Mouse (Mus musculus) limb, embryonic 14.5 days (tissue): ENCODE data around the gene Rpl26. TPM values are rescaled to one million over a fixed set of nuclear protein-coding genes. Genes with fewer than 3 reads are reported as not detected.
A peak's percentile ranks its signal among the peaks of the same experiment; 100 is the strongest.

ENCODE experiments used
- ATAC-seq: fragments of 200-750 bp; cut with Nextera tagmentation; 2 replicates; pipeline ENCODE4 v1.8.0; 2017; ENCODE audit warnings: low read depth, moderate number of reproducible peaks, moderate TSS enrichment; ENCODE audit not compliant: low FRiP score
- DNase-seq: peaks from one replicate; pipeline ENCODE4 v3.0.0-alpha.2; 2015; ENCODE audit warnings: low spot score
- H3K27ac ChIP-seq: fragments of 300-500 bp; sonication (generic); replicated peaks from 2 replicates; pipeline ENCODE4 v1.5.1; 2014; ENCODE audit warnings: low read depth, mild to moderate bottlenecking, low read length, moderate library complexity, mixed read lengths
- H3K27me3 ChIP-seq: fragments of 300-500 bp; sonication (generic); 2 replicates; pipeline ENCODE4 v1.6.1; 2014; ENCODE audit warnings: low read length, mixed read lengths; ENCODE audit not compliant: control insufficient read depth, insufficient read depth
- H3K36me3 ChIP-seq: fragments of 300-500 bp; sonication (generic); 2 replicates; pipeline ENCODE4 v1.6.1; 2014; ENCODE audit warnings: mild to moderate bottlenecking, low read length, moderate library complexity, mixed read lengths; ENCODE audit not compliant: control insufficient read depth, insufficient read depth
- H3K4me1 ChIP-seq: fragments of 300-500 bp; sonication (generic); 2 replicates; pipeline ENCODE4 v1.6.1; 2014; ENCODE audit warnings: antibody characterized with exemption, low read length, mixed read lengths; ENCODE audit not compliant: control insufficient read depth, insufficient read depth
- H3K4me2 ChIP-seq: fragments of 300-500 bp; sonication (generic); replicated peaks from 2 replicates; pipeline ENCODE4 v1.6.1; 2014; ENCODE audit warnings: low read depth, mild to moderate bottlenecking, low read length, moderate library complexity; ENCODE audit not compliant: severe bottlenecking
- H3K4me3 ChIP-seq: fragments of 300-500 bp; sonication (generic); replicated peaks from 2 replicates; pipeline ENCODE4 v1.5.1; 2014; ENCODE audit warnings: low read length
- H3K9ac ChIP-seq: fragments of 300-500 bp; sonication (generic); 2 replicates; pipeline ENCODE4 v1.6.1; 2014; ENCODE audit warnings: mild to moderate bottlenecking, low read depth, low read length, moderate library complexity; ENCODE audit not compliant: severe bottlenecking
- H3K9me3 ChIP-seq: fragments of 300-500 bp; sonication (generic); 2 replicates; pipeline ENCODE4 v1.6.1; 2016; ENCODE audit warnings: low read length; ENCODE audit not compliant: control insufficient read depth
- POLR2A ChIP-seq: fragments of 200-500 bp; IDR thresholded peaks from 2 replicates; pipeline ENCODE4 v1.8.0; 2012; ENCODE audit warnings: inconsistent platforms, mild to moderate bottlenecking, moderate library complexity, borderline replicate concordance; ENCODE audit not compliant: insufficient read depth, insufficient read length; ENCODE audit errors: extremely low read depth
- WGBS: fragments of 180-500 bp; shearing (Covaris S2); extraction: QIAGEN DNeasy Blood & Tissue Kit; methylation state at CpG from one replicate; pipeline ENCODE4 v1.1.7; 2014; 5-methylcytosine and 5-hydroxymethylcytosine counted together
- polyA plus RNA-seq, 2 experiments: library from polyadenylated mRNA; depleted of rRNA in 1 of 2; stranded (reverse) in 1 of 2; unstranded in 1 of 2; fragments of >200 nt; fragmentation: Nextera tagmentation in 1 of 2; extraction: Ambion mirVana in 1 of 2; gene quantifications; 2 replicates each; pipeline versions ENCODE4 v1.2.1 to v1.2.3; 2012 to 2014

Rpl26 gene
- polyA plus RNA-seq, 2 experiments = 1,230 to 3,506 TPM

- H3K9ac ChIP-seq = peak overlapping the region; percentile 61
- H3K27me3 ChIP-seq = no peaks in the 10 kb centered on the region
- TF ChIP-seq POLR2A = no peak
- ATAC-seq (no peak), DNase-seq (no peak)
- peak overlapping the region; percentile 80 for H3K4me2 ChIP-seq
- peaks cover 20% of the 10 kb centered on the region for H3K4me1 ChIP-seq
- peak overlapping the region; percentile 93 for H3K4me3 ChIP-seq
- H3K36me3 ChIP-seq = no peaks in the 10 kb centered on the region
- 38% methylated on average over 14 of the region's 14 CpGs for WGBS
- H3K27ac ChIP-seq = peak overlapping the region; percentile 62
- no peaks in the 10 kb centered on the region for H3K9me3 ChIP-seq
Observed at GRCm38 (mm10) chr11:68853611-68854401, 47.6 kb upstream of the Rpl26 start.

DNA sequence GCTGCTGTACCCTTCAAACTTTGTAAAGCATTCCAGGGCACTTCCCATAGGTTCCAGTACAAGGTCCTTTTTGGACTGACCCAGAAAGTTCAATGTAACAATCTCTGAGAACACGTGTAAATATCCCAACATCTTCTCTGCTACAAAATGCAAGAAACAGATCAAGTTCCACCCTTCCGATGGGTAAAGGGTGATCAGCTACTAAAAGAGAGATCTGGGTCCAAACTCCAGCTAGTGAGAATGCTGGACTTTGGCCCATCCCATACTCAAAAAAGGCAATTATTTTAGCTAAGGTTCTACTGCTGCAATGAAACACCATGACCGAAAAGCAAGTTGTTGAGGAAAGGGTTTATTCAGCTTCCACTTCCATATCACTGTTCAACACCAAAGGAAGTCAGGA is 46.8 kb upstream of the Rpl26 start:
- no peaks in the 10 kb centered on the region for H3K9me3 ChIP-seq

GRCm38 (mm10) chr11:68857329-68857728 is 44.1 kb upstream of the Rpl26 start:
- DNase-seq (no peak), ATAC-seq (no peak)
- H3K9ac ChIP-seq = no peak overlapping the region
- no peaks in the 10 kb centered on the region for H3K27me3 ChIP-seq
- no peaks in the 10 kb centered on the region for H3K36me3 ChIP-seq
- H3K9me3 ChIP-seq = no peaks in the 10 kb centered on the region
- H3K4me2 ChIP-seq = no peak overlapping the region
- TF ChIP-seq POLR2A = no peak
- no peak overlapping the region for H3K4me3 ChIP-seq
- WGBS = 85% methylated on average over 3 of the region's 3 CpGs
- H3K27ac ChIP-seq = no peak overlapping the region
- H3K4me1 ChIP-seq = peaks cover 8% of the 10 kb centered on the region; the same call in 1 of the 2 replicates

More for the DNA sequence above, 46.8 kb upstream of the Rpl26 start:
- Histone ChIP-seq H3K27me3 (no peaks in the 10 kb centered on the region), H3K4me2 (no peak overlapping the region), H3K4me3 (no peak overlapping the region), H3K4me1 (peaks cover 20% of the 10 kb centered on the region), H3K36me3 (no peaks in the 10 kb centered on the region), H3K27ac (no peak overlapping the region), H3K9ac (no peak overlapping the region)
- 97% methylated on average over 3 of the region's 3 CpGs for WGBS
- ATAC-seq = no peak
- DNase-seq = no peak
- no peak for TF ChIP-seq POLR2A

- no peaks in the 10 kb centered on the region for H3K27me3 ChIP-seq
- H3K9ac ChIP-seq = no peak overlapping the region
- no peaks in the 10 kb centered on the region for H3K36me3 ChIP-seq
- H3K4me3 ChIP-seq = no peak overlapping the region
- H3K4me2 ChIP-seq = no peak overlapping the region
- H3K4me1 ChIP-seq = no peaks in the 10 kb centered on the region
- no peaks in the 10 kb centered on the region for H3K9me3 ChIP-seq
- DNase-seq = no peak
- WGBS = 76% methylated on average over 8 of the region's 8 CpGs
- ATAC-seq = no peak
- TF ChIP-seq POLR2A = no peak
- H3K27ac ChIP-seq = no peak overlapping the region
Observed at GRCm38 (mm10) chr11:68859943-68860593, 41.3 kb upstream of the Rpl26 start.

DNA sequence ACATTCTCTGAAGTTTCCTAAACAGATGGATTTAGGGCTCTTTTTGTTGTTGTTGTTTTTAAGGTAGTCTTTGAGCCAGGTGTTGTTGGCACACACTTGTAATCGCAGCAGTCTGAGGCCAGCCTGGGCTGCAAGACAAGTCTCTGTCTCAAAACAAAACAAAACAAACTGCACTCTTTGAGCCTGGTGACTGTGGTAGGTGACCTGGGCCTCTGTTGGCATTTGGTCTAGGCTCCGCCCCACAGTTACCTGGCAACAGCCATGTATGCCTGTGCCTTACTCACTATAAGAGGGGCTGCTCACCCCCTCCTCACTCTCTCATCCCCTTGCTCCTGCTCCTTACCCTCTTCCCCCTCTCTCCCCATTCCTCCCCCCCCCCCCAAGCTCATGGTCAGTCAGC is 39.1 kb upstream of the Rpl26 start:
- H3K4me3 ChIP-seq = no peak overlapping the region
- 74% methylated on average over 2 of the region's 2 CpGs for WGBS
- no peaks in the 10 kb centered on the region for H3K4me1 ChIP-seq
- no peak overlapping the region for H3K27ac ChIP-seq
- H3K36me3 ChIP-seq = no peaks in the 10 kb centered on the region
- H3K9me3 ChIP-seq = no peaks in the 10 kb centered on the region
- TF ChIP-seq POLR2A = no peak
- no peak overlapping the region for H3K9ac ChIP-seq
- no peak for ATAC-seq
- no peak overlapping the region for H3K4me2 ChIP-seq
- H3K27me3 ChIP-seq = no peaks in the 10 kb centered on the region
- DNase-seq = no peak
